Mouse (Mus musculus) heart, embryonic 12.5 days (tissue): ENCODE results near the gene Tspo. TPM values are rescaled to one million over a fixed set of nuclear protein-coding genes. Genes with fewer than 3 reads are reported as not detected.

Experiments used
- ATAC-seq: fragments of 200-750 bp; cut with Nextera tagmentation; 2 replicates; pipeline ENCODE4 v1.8.0; 2017; ENCODE audit warnings: moderate TSS enrichment, moderate library complexity; ENCODE audit not compliant: insufficient number of reproducible peaks, low FRiP score
- H3K27ac ChIP-seq: fragments of 300-500 bp; sonication (generic); 2 replicates; pipeline ENCODE4 v1.5.1; 2016; ENCODE audit warnings: mild to moderate bottlenecking, moderate library complexity; ENCODE audit not compliant: poor library complexity, severe bottlenecking
- H3K27me3 ChIP-seq: fragments of 300-500 bp; sonication (generic); replicated peaks from 2 replicates; pipeline ENCODE4 v1.6.1; 2016; ENCODE audit warnings: mild to moderate bottlenecking, moderate library complexity
- H3K36me3 ChIP-seq: fragments of 300-500 bp; sonication (generic); 2 replicates; pipeline ENCODE4 v1.6.1; 2016; ENCODE audit warnings: mild to moderate bottlenecking, moderate library complexity
- H3K4me1 ChIP-seq: fragments of 300-500 bp; sonication (generic); replicated peaks from 2 replicates; pipeline ENCODE4 v1.6.1; 2016; ENCODE audit warnings: mild to moderate bottlenecking
- H3K4me2 ChIP-seq: fragments of 300-500 bp; sonication (generic); 2 replicates; pipeline ENCODE4 v1.6.1; 2016; ENCODE audit warnings: mild to moderate bottlenecking, moderate library complexity
- H3K4me3 ChIP-seq: fragments of 300-500 bp; sonication (generic); 2 replicates; pipeline ENCODE4 v1.5.1; 2016; ENCODE audit warnings: mild to moderate bottlenecking
- H3K9ac ChIP-seq: fragments of 300-500 bp; sonication (generic); 2 replicates; pipeline ENCODE4 v1.6.1; 2016; ENCODE audit warnings: mild to moderate bottlenecking, moderate library complexity
- H3K9me3 ChIP-seq: fragments of 300-500 bp; sonication (generic); replicated peaks from 2 replicates; pipeline ENCODE4 v1.6.1; 2016; ENCODE audit warnings: mild to moderate bottlenecking, moderate library complexity
- whole genome bisulfite sequencing: fragments of 180-500 bp; shearing (Covaris S2); methylation state at CpG from one replicate; pipeline ENCODE4 v1.1.7; 2016; 5-methylcytosine and 5-hydroxymethylcytosine counted together
- polyA plus RNA-seq: library from polyadenylated mRNA; unstranded; fragments of >200 nt; fragmentation: Nextera tagmentation; extraction: Ambion mirVana; gene quantifications from 2 replicates; pipeline ENCODE4 v1.2.1, GENCODE M21; 2016

Gene Tspo
- polyA plus RNA-seq, 1 experiment from 2014 or later: 125 TPM

DNA sequence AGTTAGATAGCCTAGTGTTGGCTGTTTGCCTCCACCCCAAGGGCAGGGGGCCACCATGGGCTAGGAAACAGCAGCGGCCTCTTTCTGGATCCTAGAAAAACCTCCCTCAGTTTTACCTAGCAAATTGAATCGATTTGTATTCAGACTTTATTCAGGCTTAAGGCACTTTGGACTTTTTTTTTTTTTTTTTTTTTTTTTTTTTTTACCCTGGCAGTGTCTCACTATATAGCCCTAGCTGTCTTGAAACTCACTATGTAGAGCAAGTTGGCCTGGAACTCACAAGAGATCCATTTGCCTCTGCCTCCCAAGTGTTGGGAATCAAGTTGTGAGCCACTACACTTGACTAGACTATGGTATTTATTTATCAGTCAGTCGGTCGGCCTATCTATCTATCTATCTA, 33.4 kb downstream of the Tspo start:
- 83% methylated on average over 4 of the region's 4 CpGs for WGBS
- H3K9me3 ChIP-seq: no peaks in the 10 kb centered on the region

DNA sequence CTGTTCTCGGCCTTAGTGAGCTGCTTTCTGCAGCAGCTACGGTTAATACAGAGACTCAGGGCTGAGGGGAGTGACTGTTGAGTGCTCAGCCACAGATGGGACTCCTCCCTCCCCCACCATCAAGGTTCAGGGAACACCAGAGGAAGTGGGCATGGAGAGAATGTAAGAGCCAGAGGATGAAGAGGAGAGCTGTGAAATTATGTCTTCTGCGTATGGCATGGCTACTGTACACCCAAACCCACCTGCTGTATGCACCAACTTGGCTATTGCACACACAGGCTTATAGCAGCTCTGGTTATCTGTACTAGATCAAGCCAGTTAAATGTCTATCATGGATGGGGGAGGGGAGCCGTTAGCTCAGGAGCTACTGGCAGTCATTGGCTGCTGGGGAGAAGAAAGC, 37.8 kb downstream of the Tspo start:
- Histone ChIP-seq H3K27me3 (no peaks in the 10 kb centered on the region), H3K27ac (no peak overlapping the region), H3K4me1 (peaks cover 5% of the 10 kb centered on the region; the same call in 1 of the 2 replicates), H3K36me3 (no peaks in the 10 kb centered on the region), H3K4me2 (no peak overlapping the region), H3K9me3 (no peaks in the 10 kb centered on the region), H3K4me3 (no peak overlapping the region), H3K9ac (no peak overlapping the region)
- WGBS: 68% methylated on average over 4 of the region's 4 CpGs
- ATAC-seq: no peak

More for the DNA sequence above, 33.4 kb downstream of the Tspo start:
- Histone ChIP-seq H3K9ac (no peak overlapping the region), H3K27ac (no peak overlapping the region), H3K4me1 (peaks cover 32% of the 10 kb centered on the region), H3K4me2 (no peak overlapping the region), H3K27me3 (no peaks in the 10 kb centered on the region), H3K4me3 (no peak overlapping the region), H3K36me3 (no peaks in the 10 kb centered on the region)
- ATAC-seq: no peak

DNA sequence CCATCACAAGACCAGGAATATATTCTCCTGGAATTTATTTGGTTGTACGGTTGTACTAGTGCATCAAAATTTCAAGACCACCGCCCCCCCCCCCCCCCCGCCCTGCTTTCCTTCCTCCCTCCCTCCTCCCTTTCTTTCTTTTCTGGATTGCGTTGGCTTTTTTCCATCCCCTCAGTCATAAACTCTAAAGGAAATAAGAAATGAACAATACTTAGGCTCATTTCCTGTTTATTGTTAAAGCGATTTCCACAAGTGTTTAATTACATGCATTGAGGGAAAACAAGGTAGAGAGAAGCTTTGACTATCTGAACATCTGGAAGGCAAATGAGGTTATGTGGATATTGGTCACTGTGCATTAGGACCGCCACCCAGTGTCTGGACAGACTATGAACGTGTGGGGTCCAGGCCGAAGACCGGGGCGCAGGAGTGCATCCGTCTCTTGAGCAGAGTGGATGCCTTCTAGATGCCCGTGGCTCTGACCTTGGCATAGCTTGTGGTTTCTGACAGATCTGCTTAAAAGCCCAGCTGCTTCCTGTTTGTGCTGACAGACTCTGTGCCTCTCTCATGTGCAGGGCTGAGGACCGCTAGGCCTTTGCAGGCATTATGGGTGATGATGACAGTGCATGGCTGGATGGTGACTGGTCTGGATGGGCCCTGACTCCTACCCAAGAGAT, 39.1 kb downstream of the Tspo start:
- ATAC-seq: no peak

GRCm38 (mm10) chr15:83603046-83603396, 39.6 kb downstream of the Tspo start:
- Histone ChIP-seq H3K9ac (no peak overlapping the region), H3K9me3 (no peaks in the 10 kb centered on the region), H3K4me1 (peaks cover 7% of the 10 kb centered on the region; the same call in 1 of the 2 replicates), H3K36me3 (no peaks in the 10 kb centered on the region), H3K27ac (no peak overlapping the region), H3K4me3 (no peak overlapping the region), H3K27me3 (no peaks in the 10 kb centered on the region), H3K4me2 (no peak overlapping the region)
- WGBS: 79% methylated on average over 1 of the region's 1 CpGs
- no peak for ATAC-seq

More for the DNA sequence above, 39.1 kb downstream of the Tspo start:
- no peaks in the 10 kb centered on the region for H3K27me3 ChIP-seq
- H3K4me1 ChIP-seq: peaks cover 7% of the 10 kb centered on the region; the same call in 1 of the 2 replicates
- no peak overlapping the region for H3K27ac ChIP-seq
- no peak overlapping the region for H3K4me3 ChIP-seq
- H3K4me2 ChIP-seq: no peak overlapping the region
- H3K36me3 ChIP-seq: no peaks in the 10 kb centered on the region
- no peak overlapping the region for H3K9ac ChIP-seq
- no peaks in the 10 kb centered on the region for H3K9me3 ChIP-seq
- 80% methylated on average over 13 of the region's 13 CpGs for WGBS

GRCm38 (mm10) chr15:83603426-83603825, 40.0 kb downstream of the Tspo start:
- Histone ChIP-seq H3K36me3 (no peaks in the 10 kb centered on the region), H3K9ac (no peak overlapping the region), H3K27me3 (peaks cover 4% of the 10 kb centered on the region; the same call in 1 of the 2 replicates), H3K27ac (no peak overlapping the region), H3K4me1 (peaks cover 7% of the 10 kb centered on the region; the same call in 1 of the 2 replicates), H3K9me3 (no peaks in the 10 kb centered on the region), H3K4me2 (no peak overlapping the region), H3K4me3 (no peak overlapping the region)
- ATAC-seq: no peak
- WGBS: 91% methylated on average over 7 of the region's 7 CpGs

GRCm38 (mm10) chr15:83606216-83606615, 42.8 kb downstream of the Tspo start:
- ATAC-seq: no peak
- 73% methylated on average over 11 of the region's 11 CpGs for WGBS
- no peak overlapping the region for H3K4me3 ChIP-seq
- H3K27ac ChIP-seq: no peak overlapping the region
- no peak overlapping the region for H3K4me2 ChIP-seq
- peaks cover 7% of the 10 kb centered on the region; the same call in 1 of the 2 replicates for H3K4me1 ChIP-seq
- H3K9ac ChIP-seq: no peak overlapping the region
- peaks cover 6% of the 10 kb centered on the region; the same call in 1 of the 2 replicates for H3K27me3 ChIP-seq
- H3K36me3 ChIP-seq: no peaks in the 10 kb centered on the region
- no peaks in the 10 kb centered on the region for H3K9me3 ChIP-seq

- 87% methylated on average over 8 of the region's 8 CpGs for WGBS
- no peak overlapping the region for H3K27ac ChIP-seq
- no peak overlapping the region for H3K4me2 ChIP-seq
- ATAC-seq: no peak
- no peaks in the 10 kb centered on the region for H3K36me3 ChIP-seq
- H3K9me3 ChIP-seq: no peaks in the 10 kb centered on the region
- peaks cover 7% of the 10 kb centered on the region; the same call in 1 of the 2 replicates for H3K4me1 ChIP-seq
- H3K27me3 ChIP-seq: peaks cover 6% of the 10 kb centered on the region; the same call in 1 of the 2 replicates
- H3K9ac ChIP-seq: no peak overlapping the region; the same call in 1 of the 2 replicates
- no peak overlapping the region for H3K4me3 ChIP-seq
These were observed 43.3 kb downstream of the Tspo start for GRCm38 (mm10) chr15:83606700-83607099.

GRCm38 (mm10) chr15:83607115-83607802, 43.9 kb downstream of the Tspo start:
- WGBS: 42% methylated on average over 15 of the region's 15 CpGs
- no peak for ATAC-seq
- H3K9me3 ChIP-seq: no peaks in the 10 kb centered on the region
- peaks cover 7% of the 10 kb centered on the region; the same call in 1 of the 2 replicates for H3K4me1 ChIP-seq
- no peak overlapping the region for H3K4me3 ChIP-seq
- H3K4me2 ChIP-seq: no peak overlapping the region
- no peak overlapping the region for H3K27ac ChIP-seq
- H3K9ac ChIP-seq: no peak overlapping the region; the same call in 1 of the 2 replicates
- H3K36me3 ChIP-seq: peaks cover 4% of the 10 kb centered on the region; the same call in 1 of the 2 replicates
- peaks cover 6% of the 10 kb centered on the region; the same call in 1 of the 2 replicates for H3K27me3 ChIP-seq

DNA sequence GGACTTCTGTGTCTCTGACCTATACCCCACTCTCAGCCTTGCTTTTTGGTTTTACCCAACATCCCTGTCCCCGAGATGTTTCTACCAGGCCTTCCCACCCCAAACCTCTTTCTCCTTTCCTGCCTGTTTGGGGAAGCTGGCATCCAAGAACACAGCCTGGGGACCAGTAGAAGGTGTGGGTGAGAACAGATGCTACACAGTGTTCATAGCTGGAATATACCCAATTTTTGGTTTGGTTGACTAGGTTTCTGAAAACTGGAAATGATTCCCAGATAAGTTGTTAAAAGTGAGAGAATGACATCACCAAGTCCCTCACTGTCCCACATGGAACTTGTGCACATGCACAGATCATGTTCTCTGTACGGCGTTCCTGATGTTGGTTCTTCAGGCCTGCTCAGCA, 51.9 kb downstream of the Tspo start:
- ATAC-seq: no peak
- WGBS: 87% methylated on average over 3 of the region's 3 CpGs
- H3K36me3 ChIP-seq: peaks cover 21% of the 10 kb centered on the region; the same call in 1 of the 2 replicates
- no peaks in the 10 kb centered on the region for H3K4me1 ChIP-seq
- no peak overlapping the region for H3K4me3 ChIP-seq
- no peaks in the 10 kb centered on the region for H3K27me3 ChIP-seq
- no peak overlapping the region for H3K9ac ChIP-seq
- no peak overlapping the region for H3K4me2 ChIP-seq
- no peak overlapping the region for H3K27ac ChIP-seq
- H3K9me3 ChIP-seq: no peaks in the 10 kb centered on the region
